Mouse (Mus musculus) layer of hippocampus, adult 9-10 months (tissue): ENCODE results near the gene Gm6525.

Experiments
- DNase-seq: peaks from one replicate; pipeline ENCODE4 v3.0.0; 2022; ENCODE audit warnings: low spot score

The Gm6525 gene

DNA sequence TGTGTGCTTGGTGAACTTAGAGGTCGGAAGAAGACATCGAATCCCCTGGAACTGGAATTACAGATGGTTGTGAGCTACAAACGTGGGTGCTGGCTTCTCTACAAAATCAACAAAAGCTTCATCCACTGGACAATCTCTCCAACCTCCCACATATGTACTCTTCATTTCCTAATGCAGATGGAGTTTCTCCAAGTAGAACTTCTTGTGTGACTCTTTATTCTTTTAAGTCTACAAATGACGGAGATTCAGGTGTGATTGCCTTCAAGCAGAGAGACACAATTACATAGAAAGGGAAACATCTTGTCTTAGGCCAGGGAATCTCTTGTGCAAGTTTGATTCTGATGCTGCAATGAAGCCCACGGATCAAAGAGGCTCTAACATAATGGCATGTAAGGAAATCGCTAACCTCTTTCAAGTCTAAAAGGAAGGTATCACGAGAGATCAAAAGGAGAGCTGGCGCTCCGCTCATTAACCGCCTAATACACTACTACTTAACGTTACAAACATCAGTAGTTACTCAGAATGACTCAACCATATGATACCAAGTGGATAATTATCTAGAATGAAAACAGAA lies at the start of gene Gm6525:
Gene Gm6525 (plus strand): TSS at position 524 of the 574 bp plus-strand sequence.
- no peak for DNase-seq

DNA sequence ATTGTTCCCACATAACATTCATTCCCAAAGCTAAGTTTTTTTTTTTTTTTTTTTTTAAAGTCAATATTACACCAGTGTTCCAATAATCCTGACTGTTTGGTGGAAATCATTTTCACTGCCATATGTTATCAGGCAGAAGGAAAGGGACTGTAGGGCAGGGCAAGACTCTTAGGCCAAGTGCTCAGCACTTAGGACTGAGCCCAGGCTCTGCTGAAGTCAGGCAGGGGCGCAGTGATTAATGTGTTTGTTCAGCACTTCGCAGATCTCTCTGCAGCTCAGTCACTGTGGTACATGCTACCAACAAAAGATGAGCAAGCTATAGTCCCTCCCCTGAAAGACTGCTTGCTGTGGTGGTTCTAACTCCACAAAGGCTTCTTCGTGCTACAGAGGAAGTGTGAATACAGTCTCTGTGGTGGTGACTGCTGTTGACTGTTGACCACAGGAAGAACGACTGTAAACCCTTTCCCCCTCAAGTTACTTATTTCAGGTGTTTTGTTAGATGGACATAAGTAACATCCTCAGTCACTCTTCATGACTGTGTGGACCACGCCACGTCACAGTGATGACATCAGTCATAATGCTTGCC lies 48.1 kb upstream of the Gm6525 start:
- DNase-seq: no peak

DNA sequence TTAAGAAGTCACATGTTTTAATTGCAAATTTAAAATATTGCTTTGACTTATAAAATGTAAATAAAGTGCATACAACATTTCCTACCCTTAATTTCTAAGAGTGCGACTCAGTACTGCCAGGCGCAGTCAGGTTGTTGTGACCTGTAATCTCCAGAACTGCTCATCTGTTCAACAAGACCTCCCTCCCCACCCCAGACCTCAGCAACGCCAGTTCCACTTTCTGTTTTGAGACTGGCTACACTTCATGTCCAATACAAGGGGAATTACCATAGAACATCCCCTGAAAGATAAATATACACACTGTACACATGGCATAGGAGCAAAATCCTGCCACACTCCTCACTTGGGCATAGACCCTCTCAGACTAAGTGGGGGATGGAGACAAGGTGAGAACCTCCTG lies 47.2 kb upstream of the Gm6525 start:
- no peak for DNase-seq

DNA sequence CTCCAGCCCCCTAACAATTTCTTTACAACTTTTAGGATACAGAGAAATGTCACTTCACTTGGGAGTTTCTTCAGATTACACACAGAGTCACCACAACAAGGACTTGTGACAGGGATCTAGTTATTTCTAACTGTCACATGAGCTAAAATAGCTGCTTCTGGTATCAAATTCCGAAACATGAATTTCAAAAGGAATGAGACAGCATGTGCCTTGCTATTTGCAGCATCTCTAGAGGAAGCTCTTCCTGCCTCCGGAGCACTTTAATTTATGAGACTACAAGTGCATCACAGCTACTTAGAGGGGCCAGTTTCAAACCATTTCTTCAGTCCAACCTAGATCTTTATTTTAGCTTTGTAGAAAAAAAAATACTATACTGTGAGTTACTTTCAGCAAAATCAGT lies 46.5 kb upstream of the Gm6525 start:
- no peak for DNase-seq

DNA sequence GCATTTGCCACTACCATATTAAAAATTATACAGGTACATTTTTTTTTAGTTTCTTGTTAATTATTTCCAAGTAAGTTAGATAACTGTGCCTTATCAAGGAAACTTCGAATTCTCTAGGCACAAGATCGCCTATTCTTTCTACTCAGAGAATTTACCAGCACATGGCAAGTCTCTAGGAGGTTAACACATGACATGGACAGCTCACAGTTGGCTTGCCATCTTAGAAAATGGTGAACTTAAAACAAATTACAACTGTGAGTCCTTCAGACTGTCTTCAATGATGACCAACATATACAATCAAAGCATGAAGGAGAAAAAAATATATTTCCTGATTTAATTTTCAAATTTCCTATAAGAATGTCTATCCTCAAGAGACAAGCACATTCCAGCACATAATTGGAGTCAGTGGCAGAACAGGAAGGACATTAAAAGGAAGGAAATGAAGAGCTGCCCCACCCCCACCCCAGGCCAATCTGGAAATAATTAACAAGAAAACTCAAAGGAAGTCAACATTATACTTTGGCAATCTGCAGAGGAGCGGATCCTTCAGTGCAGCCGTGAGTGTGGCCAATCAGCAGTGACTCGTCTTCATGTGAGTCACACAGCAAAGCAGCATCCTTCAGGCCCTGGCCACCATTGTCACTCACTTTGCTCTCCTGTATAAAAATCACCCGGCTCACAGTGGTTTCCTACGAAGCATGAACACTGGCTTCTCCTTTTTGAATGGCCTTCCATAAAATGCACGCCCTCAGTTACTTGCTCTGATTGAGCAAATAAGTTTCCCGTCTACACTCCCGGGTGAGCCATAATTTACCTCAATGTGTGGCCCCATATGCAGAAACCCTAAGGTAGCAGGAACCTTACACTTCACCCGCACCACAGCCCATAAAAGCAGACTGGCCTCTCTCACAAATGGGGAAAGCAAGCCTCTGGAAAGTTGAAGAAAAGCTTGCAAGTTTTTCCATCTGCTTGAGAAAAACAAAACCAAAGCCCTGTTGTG lies 44.7 kb upstream of the Gm6525 start:
- DNase-seq: no peak

DNA sequence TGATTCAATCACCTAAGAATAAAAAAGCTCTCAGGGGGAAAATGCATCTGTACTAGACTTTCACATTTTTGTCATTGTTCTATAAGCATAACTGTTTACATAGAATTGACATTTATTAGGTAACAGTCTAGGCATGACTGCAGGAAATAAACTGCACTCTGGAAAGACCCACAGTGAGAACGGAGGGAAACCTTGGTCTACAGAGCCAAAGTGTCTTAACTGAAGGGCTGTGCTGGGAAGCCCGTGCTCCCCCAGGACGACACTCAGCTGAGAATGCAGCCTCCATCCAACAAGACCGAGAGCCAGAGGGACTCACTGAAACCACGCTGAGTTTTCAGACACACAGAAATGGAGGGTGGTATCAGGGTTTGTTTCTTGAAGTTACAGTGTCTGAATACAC lies 43.1 kb upstream of the Gm6525 start:
- DNase-seq: no peak

DNA sequence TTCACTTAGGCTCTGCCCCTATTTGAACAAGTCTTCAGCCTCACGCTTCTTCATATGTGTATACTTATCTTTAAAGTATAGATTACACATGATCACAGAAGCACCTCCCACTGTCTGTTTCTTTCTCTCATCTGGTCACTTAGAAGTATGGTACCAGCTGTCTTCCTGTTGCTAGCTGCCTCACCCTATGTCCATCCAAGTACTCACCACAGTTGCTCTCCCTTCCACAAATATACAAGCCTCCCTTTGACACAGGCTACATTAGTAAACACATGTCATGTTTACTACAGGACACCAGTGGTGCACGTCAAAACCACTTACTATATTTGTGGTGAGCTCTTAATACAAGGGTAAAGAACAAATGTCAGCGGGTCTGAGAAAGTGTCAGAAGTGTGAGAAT lies 42.5 kb upstream of the Gm6525 start:
- no peak for DNase-seq

DNA sequence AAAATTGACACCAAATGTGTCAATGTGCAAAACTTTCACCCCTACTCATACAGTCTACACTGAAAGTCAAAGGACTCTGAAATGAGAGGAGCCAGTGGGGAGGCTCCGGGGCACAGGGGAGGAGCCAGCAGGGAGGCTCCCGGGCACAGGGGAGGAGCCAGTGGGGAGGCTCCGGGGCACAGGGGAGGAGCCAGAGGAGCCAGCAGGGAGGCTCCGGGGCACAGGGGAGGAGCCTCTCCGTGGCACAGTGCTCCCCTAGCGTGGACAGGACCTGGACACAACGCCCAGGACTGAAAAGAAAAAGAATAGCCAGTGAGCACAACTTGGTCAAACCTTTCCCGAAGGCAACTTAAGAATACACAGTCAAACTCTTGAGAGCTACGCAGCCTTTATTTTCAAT lies 38.5 kb upstream of the Gm6525 start:
- DNase-seq: no peak

DNA sequence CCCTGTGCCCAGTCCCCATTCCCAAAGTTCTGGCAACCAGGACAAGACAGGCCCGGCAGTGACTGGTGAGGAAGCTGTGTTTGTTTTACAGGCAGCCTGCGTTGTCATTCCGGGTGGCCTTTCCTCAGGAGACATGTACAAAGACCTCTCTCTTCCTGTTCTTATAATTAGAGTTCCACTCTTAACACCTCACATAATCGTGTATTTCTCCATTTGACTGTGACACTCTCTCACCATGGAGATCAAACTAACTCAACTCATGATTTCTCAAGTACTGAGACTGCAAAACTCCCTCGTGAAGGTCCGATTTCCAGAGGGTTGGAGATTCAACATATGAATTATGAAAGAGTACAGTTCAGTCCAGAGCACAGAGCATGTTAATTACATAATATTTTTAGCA lies 38.0 kb upstream of the Gm6525 start:
- no peak for DNase-seq

DNA sequence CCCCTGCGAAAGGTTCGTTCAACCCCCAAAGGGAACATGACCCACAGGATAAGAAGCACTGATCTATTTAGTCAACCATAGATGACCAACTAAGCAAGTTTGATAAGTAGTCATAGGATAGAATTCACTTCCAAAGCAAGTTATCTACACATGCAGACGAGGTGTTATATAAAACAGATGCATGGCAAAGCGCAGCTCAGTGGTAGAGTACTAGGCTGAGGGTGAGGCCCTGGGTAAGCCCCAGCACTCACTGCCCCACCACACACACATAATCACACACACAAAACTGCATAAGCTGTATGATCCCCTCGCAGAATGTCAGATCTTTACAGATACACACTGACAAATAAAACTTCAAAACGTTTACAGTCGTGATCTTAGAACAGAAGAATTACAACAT lies 37.4 kb upstream of the Gm6525 start:
- DNase-seq: no peak

DNA sequence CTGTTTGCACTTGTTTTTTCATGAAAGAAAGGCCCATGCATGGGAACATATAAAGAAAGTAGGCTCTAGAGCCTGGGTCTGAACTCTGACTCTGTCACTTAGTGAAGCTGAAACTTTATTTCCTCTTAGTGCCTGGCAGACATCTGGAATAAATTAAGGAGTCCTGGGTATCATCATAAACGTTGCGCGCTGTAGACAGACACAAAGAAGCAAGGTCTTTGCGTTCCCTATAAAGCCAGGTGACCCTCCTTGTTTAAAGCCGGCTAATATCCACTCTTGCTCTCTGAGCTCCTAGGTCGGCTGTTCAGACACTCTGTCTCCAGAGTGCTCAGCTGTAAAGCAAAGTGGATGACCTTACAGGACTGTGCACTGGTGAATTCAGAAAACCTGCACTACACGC lies 33.0 kb upstream of the Gm6525 start:
- no peak for DNase-seq

DNA sequence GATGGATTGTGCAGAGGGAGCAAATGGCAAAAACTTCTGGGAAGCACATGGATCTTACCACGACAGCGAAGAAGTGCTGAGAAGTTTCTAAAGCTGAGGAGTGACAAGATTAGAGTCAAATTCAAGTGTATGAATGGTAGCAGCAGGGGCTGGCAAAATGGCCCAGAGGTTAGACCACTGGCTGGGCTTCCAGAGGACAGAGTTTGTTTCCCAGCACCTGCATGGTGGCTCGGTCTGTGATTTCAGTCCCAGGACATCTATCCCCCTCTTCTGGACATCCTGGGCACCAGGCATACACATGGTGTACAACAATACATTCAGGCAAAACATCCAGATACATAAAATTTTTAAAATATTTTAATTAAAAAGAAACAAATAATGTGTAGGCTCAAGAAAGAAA lies 24.1 kb upstream of the Gm6525 start:
- no peak for DNase-seq

DNA sequence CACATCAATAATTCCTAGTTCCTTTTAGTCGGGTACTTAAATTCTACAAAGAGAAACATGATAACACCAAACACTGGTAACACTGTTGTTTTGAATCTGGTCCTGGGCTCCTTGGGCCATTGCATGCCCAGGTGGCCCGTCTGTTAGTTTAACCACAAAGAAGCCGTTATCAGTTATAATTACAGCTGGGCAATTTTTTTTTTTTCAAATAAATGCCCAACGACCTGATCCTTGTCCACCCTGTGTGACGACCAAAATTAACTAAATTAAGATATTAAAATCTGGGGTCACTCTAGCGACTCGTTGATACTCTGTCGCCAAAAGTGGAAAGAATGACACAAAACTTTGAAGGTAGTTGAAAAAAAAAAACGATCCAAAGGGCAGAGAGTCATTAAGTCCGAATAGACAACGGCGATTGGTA lies 19.2 kb upstream of the Gm6525 start:
- DNase-seq: no peak

DNA sequence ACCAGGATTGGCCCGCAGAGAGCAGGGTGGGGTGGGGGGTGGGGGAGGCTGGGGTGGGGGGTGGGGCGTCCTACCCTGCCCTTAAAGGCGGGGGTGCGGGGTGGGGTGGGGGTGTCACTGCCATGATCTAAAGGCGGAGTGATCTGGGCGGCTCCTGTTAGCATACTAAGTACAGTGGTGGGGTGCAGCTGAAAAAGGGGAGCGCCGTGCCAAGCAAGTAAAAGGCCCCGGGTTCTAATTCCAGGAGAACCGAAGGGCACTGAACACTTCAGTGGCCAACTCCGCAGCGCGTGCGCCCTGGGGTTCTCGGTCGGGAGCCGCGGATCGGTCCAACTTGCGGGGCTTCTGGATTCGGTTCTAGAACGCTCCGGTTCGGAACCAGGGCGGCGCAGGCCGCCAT lies 18.8 kb upstream of the Gm6525 start:
- DNase-seq: no peak

DNA sequence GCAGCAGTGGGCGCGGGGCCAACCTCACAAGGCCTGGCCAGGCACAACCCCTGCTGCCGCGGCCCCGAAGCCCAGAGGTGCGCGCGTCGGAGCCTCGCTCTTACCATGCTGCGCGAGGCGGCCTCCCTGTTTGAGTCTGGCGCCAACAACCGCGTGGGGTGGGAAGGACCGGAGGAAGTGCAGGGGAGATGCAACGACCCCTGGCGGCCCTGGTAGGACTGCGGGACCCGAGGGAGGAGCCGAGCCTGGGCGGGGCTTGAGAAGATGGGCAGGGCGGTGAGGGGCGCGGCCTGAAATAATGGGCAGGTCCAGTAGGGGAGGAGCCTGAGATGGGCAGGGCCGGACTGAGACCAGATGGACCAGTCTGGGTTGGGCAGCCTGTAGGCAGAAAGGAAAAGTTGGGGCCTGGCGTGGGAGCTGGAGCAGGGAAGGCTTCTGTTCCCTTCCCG lies 18.3 kb upstream of the Gm6525 start, which contains the start of gene Mnd1:
Gene Mnd1 (minus strand): TSS at position 229 of the 449 bp plus-strand sequence.
- DNase-seq: peak; percentile 95

DNA sequence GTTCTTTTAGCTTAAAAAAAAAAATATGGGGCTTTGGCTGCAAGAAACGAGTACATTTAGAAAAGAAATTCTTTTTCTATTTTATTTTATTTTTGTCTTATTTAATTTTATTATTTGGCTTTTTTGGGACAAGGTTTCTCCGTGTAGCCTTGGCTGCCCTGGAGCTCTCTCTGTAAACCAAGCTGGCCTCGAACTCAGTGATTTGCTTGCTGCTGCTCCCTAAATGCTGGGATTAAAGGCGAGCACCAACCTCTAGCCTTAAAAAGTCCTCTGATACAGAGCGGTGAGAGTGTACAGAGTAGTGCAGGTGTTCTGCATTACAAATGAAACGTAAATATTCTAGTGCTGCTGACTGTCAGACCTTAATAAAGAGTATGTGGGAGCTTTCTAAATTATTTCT lies 17.8 kb upstream of the Gm6525 start:
- DNase-seq: no peak

DNA sequence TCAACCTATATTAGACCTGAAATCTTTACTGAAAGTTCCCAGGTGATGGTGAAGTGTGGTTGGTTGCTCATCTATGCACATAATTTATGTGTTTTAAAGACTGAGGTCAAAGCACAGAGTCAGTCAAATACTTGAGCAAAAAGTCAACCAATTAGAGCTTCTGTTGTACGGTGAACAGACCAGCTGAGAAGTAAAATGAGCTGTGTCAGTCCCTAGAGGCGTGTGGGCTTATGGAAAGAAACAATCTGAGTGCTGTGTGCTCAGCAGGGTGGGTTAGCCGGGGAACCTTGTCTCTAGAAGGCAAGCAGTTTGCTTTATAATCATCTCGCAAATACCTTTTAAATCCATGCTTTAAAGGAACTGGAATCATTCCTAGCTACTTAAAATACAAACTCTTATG lies 16.9 kb upstream of the Gm6525 start:
- DNase-seq: no peak

DNA sequence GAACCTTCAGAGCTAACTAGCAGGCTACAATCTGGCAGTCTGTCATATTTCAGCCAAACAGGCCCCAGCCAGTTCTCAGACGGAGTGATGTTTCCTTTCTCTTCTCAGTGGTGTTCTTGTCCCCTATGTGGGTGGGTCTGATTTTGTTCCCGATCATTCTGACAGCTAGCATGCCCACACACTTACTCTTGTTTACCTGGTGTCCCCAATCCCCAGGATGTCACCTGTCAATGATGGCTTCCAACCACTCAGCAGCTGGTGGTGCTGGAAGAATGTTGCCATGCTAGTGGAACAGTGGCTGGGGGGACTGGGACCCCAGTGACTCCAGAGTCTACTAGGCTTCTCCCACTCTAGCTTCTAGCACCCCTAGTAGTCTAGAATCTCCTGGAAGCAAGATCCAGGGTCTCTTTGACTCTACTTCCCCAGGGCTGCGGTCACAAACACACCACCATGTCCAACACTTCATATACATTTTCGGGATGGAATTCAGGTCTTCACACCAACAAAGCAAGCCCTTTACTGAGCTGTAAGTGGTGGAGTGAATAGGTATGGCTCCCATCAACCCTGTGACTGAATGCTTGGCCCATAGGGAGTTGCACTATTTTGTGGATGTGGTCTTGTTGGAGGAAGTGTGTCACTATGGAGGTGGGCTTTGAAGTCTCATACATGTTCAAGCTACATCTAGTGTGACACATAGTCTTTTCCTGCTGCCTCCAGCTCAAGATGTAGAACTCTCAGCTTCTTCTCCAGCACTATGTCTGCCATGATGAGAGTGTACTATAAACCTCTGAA lies 16.1 kb upstream of the Gm6525 start:
- no peak for DNase-seq

DNA sequence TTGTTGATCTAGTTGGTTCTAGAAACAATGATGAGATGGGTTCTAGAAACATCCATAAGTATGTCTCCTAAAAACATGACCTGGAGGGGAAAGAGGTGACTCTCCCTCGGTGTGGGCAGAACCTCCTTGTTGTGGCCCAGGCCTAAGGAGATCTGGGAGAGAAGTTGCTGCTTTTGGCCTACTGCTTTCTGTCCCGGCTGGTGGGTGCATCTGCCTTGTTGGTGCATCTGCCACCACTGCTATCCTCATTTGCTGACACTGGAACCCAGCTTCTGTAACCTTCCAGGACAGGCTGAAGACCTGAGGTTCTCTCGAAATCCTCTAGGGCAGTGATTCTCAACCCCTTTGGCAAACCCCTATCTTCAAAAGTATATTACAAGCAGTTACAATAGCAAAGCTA lies 8.5 kb upstream of the Gm6525 start:
- DNase-seq: no peak

DNA sequence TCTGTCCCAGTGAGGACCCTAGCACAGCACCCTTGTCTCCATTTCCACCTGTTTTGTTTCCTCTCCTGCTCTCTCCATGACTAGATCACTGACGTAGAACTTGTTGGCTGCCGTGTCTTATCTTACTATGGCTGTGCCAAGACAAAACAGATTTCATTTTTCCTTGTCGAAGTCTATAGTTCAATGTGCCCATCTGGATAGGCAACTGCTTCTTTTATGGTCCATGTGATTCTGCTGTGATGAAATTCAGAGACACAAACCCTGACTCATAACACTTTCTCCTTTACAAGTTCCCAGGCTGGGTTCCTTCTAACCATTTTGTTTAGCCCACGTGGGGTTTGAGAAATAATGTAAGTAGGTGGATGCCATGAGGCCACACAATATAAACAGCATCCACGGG lies 7.8 kb upstream of the Gm6525 start:
- DNase-seq: no peak

DNA sequence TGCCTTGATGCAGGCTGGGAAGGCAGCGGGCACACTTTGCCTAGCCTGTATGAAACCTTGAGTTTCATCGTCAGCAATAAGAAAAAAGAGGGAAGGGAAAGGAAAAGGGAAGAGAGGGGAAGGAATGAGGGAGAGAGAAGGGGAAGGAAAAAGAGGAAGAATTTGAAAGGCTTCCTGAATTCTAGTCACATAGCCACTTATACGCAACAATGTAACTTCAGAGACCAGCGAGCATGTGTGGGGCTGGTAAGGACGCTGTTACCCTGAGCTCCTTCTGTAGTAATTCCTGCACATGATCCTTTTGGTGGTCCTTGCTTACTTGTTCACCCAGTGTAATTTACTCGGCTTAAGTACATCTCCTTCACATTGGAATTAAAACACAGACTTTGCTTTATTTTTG lies 5.0 kb upstream of the Gm6525 start:
- DNase-seq: no peak

DNA sequence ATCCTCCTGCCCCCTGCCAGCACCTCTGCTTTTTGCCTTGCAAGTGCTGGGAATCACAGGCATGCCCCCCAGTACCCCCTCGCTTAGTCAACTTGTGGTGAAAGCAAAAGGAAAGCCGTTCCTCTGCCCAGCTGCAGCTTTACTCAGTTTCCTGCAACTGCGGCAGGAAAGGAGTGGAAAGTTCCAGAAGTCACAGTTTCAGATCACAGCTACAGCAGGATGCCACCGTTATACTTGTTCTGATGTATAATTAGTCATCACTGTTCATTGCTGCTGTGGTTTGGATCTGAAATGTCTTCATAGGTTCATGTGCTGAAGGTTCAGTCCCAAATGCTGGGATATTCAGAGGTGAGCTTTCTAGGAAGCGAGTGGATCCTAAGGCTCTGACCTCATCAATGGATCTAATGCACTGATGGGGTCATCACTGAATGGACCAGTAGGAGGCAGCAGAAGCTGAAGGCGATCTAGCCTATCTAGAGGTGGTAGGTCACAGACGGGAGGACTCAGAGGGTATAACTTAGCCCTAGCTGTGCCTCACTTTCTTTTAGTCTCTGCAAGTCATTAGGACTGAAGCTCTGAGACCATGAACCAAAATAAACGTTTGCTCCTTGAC lies 4.4 kb upstream of the Gm6525 start:
- no peak for DNase-seq
